Mouse (Mus musculus) ES-E14 (cell line): ENCODE results near the gene Clasp1. TPM values are rescaled to one million over a fixed set of nuclear protein-coding genes. Genes with fewer than 3 reads are reported as not detected.
A peak's percentile ranks its signal among the peaks of the same experiment; 100 is the strongest.

Experiments used
- DNase-seq: peaks from one replicate; pipeline ENCODE4 v3.0.0-alpha.2; 2013; ENCODE audit warnings: low read depth, low spot score
- H3K27ac ChIP-seq: 2 replicates; pipeline ENCODE4 v1.5.1; 2012; ENCODE audit warnings: low read depth, mild to moderate bottlenecking, low read length, moderate library complexity, mixed read lengths; ENCODE audit not compliant: poor library complexity, insufficient read depth, severe bottlenecking
- H3K36me3 ChIP-seq: 2 replicates; pipeline ENCODE4 v1.6.1; 2012; ENCODE audit warnings: mild to moderate bottlenecking, low read length, moderate library complexity, mixed read lengths; ENCODE audit not compliant: control insufficient read depth, poor library complexity, insufficient read depth, severe bottlenecking
- H3K4me1 ChIP-seq, 2 experiments: fragments of 150-350 bp in 1 of 2; sonication (generic) in 1 of 2; 2 replicates each; pipeline ENCODE4 v1.6.1; 2012; ENCODE audit warnings: low read length in 2 of 2, mild to moderate bottlenecking in 1 of 2, mixed read lengths in 1 of 2; ENCODE audit not compliant: control insufficient read depth in 2 of 2, insufficient read depth in 2 of 2, poor library complexity in 1 of 2
- H3K4me3 ChIP-seq, 2 experiments: fragments of 150-350 bp in 1 of 2; sonication (generic) in 1 of 2; 2 replicates each; pipeline ENCODE4 v1.5.1; 2012; ENCODE audit warnings: low read length in 2 of 2, low read depth in 1 of 2, mild to moderate bottlenecking in 1 of 2, mixed read lengths in 1 of 2; ENCODE audit not compliant: insufficient read depth in 1 of 2, poor library complexity in 1 of 2, severe bottlenecking in 1 of 2
- H3K9ac ChIP-seq: 2 replicates; pipeline ENCODE4 v1.6.1; 2012; ENCODE audit warnings: low read depth, mild to moderate bottlenecking, low read length, mixed read lengths; ENCODE audit not compliant: poor library complexity, insufficient read depth, severe bottlenecking
- H3K9me3 ChIP-seq: fragments of 150-350 bp; sonication (generic); 2 replicates; pipeline ENCODE4 v1.6.1; 2012; ENCODE audit warnings: low read depth, mild to moderate bottlenecking, low read length; ENCODE audit not compliant: control insufficient read depth, insufficient read depth
- CHD2 ChIP-seq: IDR thresholded peaks from 2 replicates; pipeline ENCODE4 v1.6.1; 2014; ENCODE audit warnings: mild to moderate bottlenecking, low read depth, low read length, inconsistent platforms
- HCFC1 ChIP-seq: IDR thresholded peaks from 2 replicates; pipeline ENCODE4 v1.6.1; 2012; ENCODE audit warnings: low read length, inconsistent platforms, borderline replicate concordance; ENCODE audit not compliant: insufficient read depth
- MAFK ChIP-seq: IDR thresholded peaks from 2 replicates; pipeline ENCODE4 v1.6.1; 2014; ENCODE audit warnings: mild to moderate bottlenecking, low read depth, low read length, inconsistent platforms; ENCODE audit not compliant: insufficient read depth
- ZC3H11A ChIP-seq: IDR thresholded peaks from 2 replicates; pipeline ENCODE4 v1.6.1; 2012; ENCODE audit warnings: low read depth, mild to moderate bottlenecking, inconsistent platforms, low read length, borderline replicate concordance
- ZNF384 ChIP-seq: IDR thresholded peaks from 2 replicates; pipeline ENCODE4 v1.6.1; 2012; ENCODE audit warnings: low read depth, low read length, inconsistent platforms
- in situ Hi-C, 2 experiments: fragments of 600-800 bp; cut with MboI; formaldehyde crosslinking; loops; one replicate each; pipeline ENCODE4 v1.15.1; 2025; ENCODE audit warnings: low sequenced_read_pairs in 2 of 2, inconsistent platforms in 1 of 2; ENCODE audit not compliant: unreplicated experiment in 2 of 2
- total RNA-seq: library from RNA; depleted of rRNA; stranded (reverse); fragments of 300-350 nt; gene quantifications from 2 replicates; pipeline ENCODE4 v1.2.3, GENCODE M21; 2012

Gene Clasp1
- total RNA-seq, 1 experiment, result 38.9 TPM

DNA sequence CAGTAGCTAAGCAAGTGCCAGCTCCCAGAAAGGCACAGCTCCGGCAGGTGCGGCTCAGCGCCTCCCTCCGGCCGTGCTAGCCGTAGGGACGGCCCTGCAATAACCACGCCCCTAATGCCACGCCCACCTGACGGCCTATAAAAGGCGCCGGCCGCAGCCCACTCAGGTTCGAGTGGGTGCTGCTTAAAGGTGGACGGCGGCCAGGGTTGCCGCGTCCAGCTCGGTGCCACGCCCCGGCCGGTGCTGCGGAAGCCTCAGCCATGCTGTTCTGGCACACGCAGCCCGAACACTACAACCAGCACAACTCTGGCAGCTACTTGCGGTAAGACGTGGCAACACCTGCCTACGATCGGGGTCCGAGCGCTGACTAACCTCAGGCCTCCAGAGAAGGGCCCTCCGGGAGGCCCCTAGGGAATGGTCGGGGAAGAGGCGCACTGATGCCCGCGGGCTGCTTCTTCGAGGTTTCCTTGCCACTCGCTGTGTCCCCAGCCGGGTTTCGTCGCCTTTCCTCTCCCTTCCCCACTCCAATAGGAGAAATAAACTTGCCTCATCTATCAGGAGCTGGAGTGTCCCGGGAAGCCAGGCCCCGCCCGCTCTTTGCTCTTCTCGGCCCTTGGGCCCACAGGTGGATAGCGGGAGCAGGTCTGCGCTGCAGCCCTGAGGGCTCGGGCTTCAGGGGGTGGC, 239.1 kb downstream of the Clasp1 start, which contains the start of gene Tfcp2l1:
TSS of gene Tfcp2l1 (plus strand) at position 165 of the 684 bp plus-strand sequence.
- peak within 1 kb of the TSS; percentile 76 for H3K9ac ChIP-seq
- H3K4me3 ChIP-seq, result peak within 1 kb of the TSS; percentile 84 to 88
- peak within 1 kb of the TSS; percentile 9; the same call in 1 of the 2 replicates for H3K27ac ChIP-seq
- in situ Hi-C loops, result loop anchor here in 1 of 2 experiments (25.0 kb wide), 1 partner anchor 434 kb away; the partner anchor contains the start of gene Gli2
- H3K36me3 ChIP-seq, result peaks cover 10% of the 10 kb centered on the region
- no peak for DNase-seq
- peaks cover 5 to 25% of the 10 kb centered on the region in 2 experiments; a peak in 2 of 4 replicates for H3K4me1 ChIP-seq
- no peaks in the 10 kb centered on the region for H3K9me3 ChIP-seq
- TF ChIP-seq ZC3H11A (no peak), CHD2 (no peak), HCFC1 (peak; percentile 61; the same call in 1 of the 2 replicates)

DNA sequence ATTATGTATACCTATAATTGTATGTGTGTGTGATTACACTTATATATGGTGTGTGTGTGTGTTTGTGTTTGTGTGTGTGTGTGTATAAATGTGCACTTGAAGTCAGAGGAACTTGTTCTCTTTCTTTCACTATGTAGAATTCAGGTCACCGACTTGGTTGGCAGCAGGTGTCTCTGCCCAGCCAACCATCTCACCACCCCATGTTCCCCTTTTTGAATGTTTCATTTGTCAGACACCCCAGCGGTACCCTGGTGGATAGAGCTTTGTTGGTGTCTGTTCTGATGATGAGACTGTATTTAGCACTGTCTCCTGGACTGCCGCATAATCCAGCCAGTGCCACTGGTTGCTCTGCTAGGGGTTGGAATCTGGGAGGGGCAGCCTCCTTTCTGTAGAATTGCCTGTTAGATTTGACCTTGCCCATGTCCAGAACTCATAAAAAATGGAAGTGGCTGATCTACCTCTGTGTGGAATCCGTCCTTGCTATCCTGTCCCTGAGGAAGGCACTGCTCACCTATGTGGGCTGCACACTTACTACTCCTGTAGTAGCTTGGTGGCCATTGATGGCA, 244.6 kb downstream of the Clasp1 start:
- Histone ChIP-seq H3K9ac (no peak overlapping the region), H3K9me3 (no peaks in the 10 kb centered on the region), H3K27ac (no peak overlapping the region), H3K4me1 (peaks cover 3 to 10% of the 10 kb centered on the region in 2 experiments; a peak in 3 of 4 replicates), H3K36me3 (peaks cover 14% of the 10 kb centered on the region), H3K4me3 (no peak overlapping the region)
- TF ChIP-seq HCFC1, result no peak
- no peak for TF ChIP-seq CHD2
- no peak for TF ChIP-seq ZC3H11A
- no peak for TF ChIP-seq MAFK
- TF ChIP-seq ZNF384, result no peak
- DNase-seq, result no peak
- in situ Hi-C loops, result loop anchor here in 1 of 2 experiments (25.0 kb wide), 1 partner anchor 429 kb away; the partner anchor contains the start of gene Gli2

DNA sequence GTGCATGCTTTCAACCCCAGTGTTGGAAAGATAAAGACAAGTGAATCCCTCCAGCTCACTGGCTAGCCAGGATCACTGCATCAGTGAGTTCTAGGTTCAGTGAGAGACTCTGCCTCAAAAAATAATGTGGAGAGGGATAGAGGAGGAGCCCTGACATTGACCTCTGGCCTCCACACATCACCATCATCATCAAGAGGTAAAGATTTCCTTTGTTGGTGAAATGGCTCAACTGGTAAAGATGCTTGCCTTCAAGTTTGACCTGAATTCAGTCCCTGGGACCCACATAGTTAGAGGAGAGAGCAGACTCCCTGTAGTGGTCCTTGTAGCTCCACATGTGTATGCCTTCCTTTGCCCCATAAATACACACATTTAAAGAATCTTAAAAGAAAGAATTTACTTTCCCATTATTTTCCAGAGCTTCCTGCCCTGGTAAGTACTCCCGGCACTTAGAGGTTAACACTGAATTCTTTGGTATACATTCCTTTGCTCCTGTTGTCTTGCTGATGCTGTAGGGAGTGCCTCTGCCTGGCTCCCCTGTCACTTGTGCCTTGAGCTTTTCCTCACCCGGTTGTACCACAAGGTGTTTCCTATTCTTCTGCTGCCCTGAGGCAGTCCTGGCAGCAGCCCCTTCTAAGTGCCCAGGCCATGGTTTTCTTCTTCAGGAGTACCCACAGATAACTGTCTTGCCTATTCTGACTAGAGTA, 253.6 kb downstream of the Clasp1 start:
- in situ Hi-C loops, result loop anchor here in 1 of 2 experiments (25.0 kb wide), 1 partner anchor 420 kb away; the partner anchor contains the start of gene Gli2
- no peak for TF ChIP-seq MAFK
- TF ChIP-seq ZC3H11A, result no peak
- no peak for TF ChIP-seq ZNF384
- TF ChIP-seq CHD2, result no peak
- TF ChIP-seq HCFC1, result no peak
- no peaks in the 10 kb centered on the region for H3K9me3 ChIP-seq
- H3K36me3 ChIP-seq, result peaks cover 4% of the 10 kb centered on the region; the same call in 1 of the 2 replicates
- peak overlapping the region; percentile 85 for H3K27ac ChIP-seq
- H3K4me3 ChIP-seq, result 0 out of 4 replicates have a peak overlapping the region, but pooled peaks of 1 of the 2 experiments have one; percentile 8
- no peak overlapping the region; the same call in 1 of the 2 replicates for H3K9ac ChIP-seq
- DNase-seq, result no peak
- H3K4me1 ChIP-seq, result peaks cover 7 to 34% of the 10 kb centered on the region in 2 experiments

- in situ Hi-C loops, result loop anchor here in 1 of 2 experiments (25.0 kb wide), 1 partner anchor 419 kb away; the partner anchor contains the start of gene Gli2
- TF ChIP-seq HCFC1 (no peak), ZC3H11A (no peak), MAFK (no peak), ZNF384 (no peak), CHD2 (no peak)
- Histone ChIP-seq H3K9ac (no peak overlapping the region; the same call in 1 of the 2 replicates), H3K4me1 (peaks cover 10 to 35% of the 10 kb centered on the region in 2 experiments), H3K36me3 (peaks cover 4% of the 10 kb centered on the region; the same call in 1 of the 2 replicates), H3K9me3 (no peaks in the 10 kb centered on the region), H3K4me3 (no peak overlapping the region), H3K27ac (peak overlapping the region; percentile 71)
- DNase-seq, result no peak
These were observed 254.5 kb downstream of the Clasp1 start for GRCm38 (mm10) chr1:118643138-118643979.
